Mouse (Mus musculus) ES-E14 (cell line): ENCODE measurements around the gene Olfr169.
"Not testable (repeated sequence)": the region's sequence is repeated elsewhere in the genome, so short reads cannot be mapped to it uniquely, and the experiment has no call there.

ENCODE experiments used
- CHD2 ChIP-seq: IDR thresholded peaks from 2 replicates; pipeline ENCODE4 v1.6.1; 2014; ENCODE audit warnings: mild to moderate bottlenecking, low read depth, low read length, inconsistent platforms
- HCFC1 ChIP-seq: IDR thresholded peaks from 2 replicates; pipeline ENCODE4 v1.6.1; 2012; ENCODE audit warnings: low read length, inconsistent platforms, borderline replicate concordance; ENCODE audit not compliant: insufficient read depth
- MAFK ChIP-seq: IDR thresholded peaks from 2 replicates; pipeline ENCODE4 v1.6.1; 2014; ENCODE audit warnings: mild to moderate bottlenecking, low read depth, low read length, inconsistent platforms; ENCODE audit not compliant: insufficient read depth
- ZC3H11A ChIP-seq: IDR thresholded peaks from 2 replicates; pipeline ENCODE4 v1.6.1; 2012; ENCODE audit warnings: low read depth, mild to moderate bottlenecking, inconsistent platforms, low read length, borderline replicate concordance
- ZNF384 ChIP-seq: IDR thresholded peaks from 2 replicates; pipeline ENCODE4 v1.6.1; 2012; ENCODE audit warnings: low read depth, low read length, inconsistent platforms

GRCm38 (mm10) chr16:19553429-19553828, 18.2 kb downstream of the Olfr169 start:
- not testable (repeated sequence) for TF ChIP-seq CHD2, MAFK, ZNF384, ZC3H11A, HCFC1
